Mouse (Mus musculus): ENCODE measurements around the gene Gm42791. TPM values are rescaled to one million over a fixed set of nuclear protein-coding genes. Genes with fewer than 3 reads are reported as not detected.

The Gm42791 gene
- polyA plus RNA-seq, 1 experiment: 0.78 TPM

DNA sequence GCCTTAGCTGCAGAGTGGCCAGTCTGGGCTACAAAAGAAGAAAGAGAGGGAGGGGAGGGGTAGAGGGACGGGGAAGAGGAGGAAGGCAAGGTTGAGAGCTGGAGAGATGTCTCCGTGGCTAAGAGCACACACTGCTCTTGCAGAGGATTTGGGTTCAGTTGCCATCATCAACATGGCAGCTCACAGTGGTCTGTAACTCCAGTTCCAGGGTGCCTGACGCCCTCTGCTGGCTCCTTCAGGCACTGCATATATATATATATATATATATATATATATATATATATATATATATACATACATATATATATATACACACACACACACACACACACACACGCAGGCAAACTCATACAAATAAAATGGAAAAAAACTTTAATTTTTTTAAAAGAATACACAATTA is 47.5 kb downstream of the Gm42791 start:
- H3K4me1 ChIP-seq (ENCODE audit: control insufficient read depth, insufficient read depth, low read length): no peaks in the 10 kb centered on the region
- TF ChIP-seq POLR2A (IDR thresholded peaks at IDR 0.05; ENCODE audit: borderline replicate concordance, low read depth, low read length) (no peak), CTCF (IDR thresholded peaks at IDR 0.05; ENCODE audit: low read depth, low read length) (no peak)
- no peak overlapping the region for H3K27ac ChIP-seq (ENCODE audit: insufficient read depth, low read depth, low read length)
- no peak overlapping the region for H3K4me3 ChIP-seq (ENCODE audit: insufficient read depth, low read length)

DNA sequence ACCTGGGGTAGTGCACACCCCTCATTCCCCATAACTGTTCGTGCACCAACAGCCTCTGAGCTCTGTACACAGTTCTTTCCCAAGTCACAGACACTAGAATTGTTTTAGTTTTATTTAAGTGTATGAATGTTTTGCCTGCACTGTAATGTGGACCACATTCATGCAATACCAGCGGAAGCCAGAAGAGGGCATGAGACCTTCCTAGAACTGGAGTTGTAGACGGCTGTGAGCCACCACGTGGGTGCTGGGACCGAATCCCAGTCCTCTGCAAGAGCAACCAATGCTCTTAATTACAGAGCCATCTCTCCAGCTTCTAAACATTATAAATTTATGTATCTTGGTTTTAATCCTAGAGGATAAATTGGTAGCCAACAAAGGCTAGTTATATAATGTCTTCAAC is 48.2 kb downstream of the Gm42791 start:
- TF ChIP-seq CTCF (IDR thresholded peaks at IDR 0.05; ENCODE audit: low read depth, low read length) (peak; percentile 49), POLR2A (IDR thresholded peaks at IDR 0.05; ENCODE audit: borderline replicate concordance, low read depth, low read length) (no peak)

DNA sequence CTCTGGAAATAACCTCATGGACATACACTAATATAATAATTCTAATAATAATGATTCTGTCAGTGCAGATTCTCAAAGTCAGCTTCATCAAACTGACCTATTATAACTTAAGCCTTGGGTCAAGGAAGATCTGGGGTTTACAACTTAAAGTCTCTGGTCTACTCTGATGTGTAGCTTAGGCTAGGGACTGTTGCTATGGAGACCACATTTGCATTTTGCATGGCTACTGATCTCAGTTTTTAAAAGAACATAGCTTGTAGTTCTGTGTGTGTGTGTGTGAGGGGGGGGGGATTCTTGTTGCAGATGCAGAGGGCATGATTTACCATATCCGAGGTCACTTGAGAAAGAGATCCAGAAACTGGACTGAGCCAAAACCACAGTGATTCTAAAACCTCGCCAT is 49.2 kb downstream of the Gm42791 start:
- Histone ChIP-seq H3K27ac (ENCODE audit: insufficient read depth, low read depth, low read length) (no peak overlapping the region), H3K4me3 (ENCODE audit: insufficient read depth, low read length) (no peak overlapping the region), H3K4me1 (ENCODE audit: control insufficient read depth, insufficient read depth, low read length) (no peaks in the 10 kb centered on the region)
- TF ChIP-seq CTCF (IDR thresholded peaks at IDR 0.05; ENCODE audit: low read depth, low read length): no peak
- TF ChIP-seq POLR2A (IDR thresholded peaks at IDR 0.05; ENCODE audit: borderline replicate concordance, low read depth, low read length): no peak

More for the DNA sequence above, 48.2 kb downstream of the Gm42791 start:
- H3K4me3 ChIP-seq (ENCODE audit: insufficient read depth, low read length): no peak overlapping the region
- H3K27ac ChIP-seq (ENCODE audit: insufficient read depth, low read depth, low read length): no peak overlapping the region
- H3K4me1 ChIP-seq (ENCODE audit: control insufficient read depth, insufficient read depth, low read length): no peaks in the 10 kb centered on the region

DNA sequence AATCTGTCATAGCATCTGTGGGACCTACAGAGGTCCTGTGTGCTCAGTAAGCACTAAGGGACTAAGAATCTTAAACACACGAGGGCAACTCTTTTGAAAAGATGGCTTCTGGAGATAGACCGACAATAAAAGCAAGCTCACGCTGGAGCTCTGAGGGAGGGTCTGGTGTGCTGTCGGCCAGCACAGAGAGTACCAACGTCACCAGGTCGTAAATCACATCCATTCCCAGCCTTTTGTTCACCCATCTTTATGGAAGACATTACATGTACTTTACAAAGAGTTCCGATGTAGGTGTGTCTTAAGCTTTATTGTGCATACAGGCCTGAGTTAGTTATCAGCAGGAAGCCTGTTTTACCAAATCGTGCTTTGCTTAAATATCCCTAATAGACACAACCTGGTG is 50.9 kb downstream of the Gm42791 start:
- Histone ChIP-seq H3K27ac (ENCODE audit: insufficient read depth, low read depth, low read length) (no peak overlapping the region), H3K4me1 (ENCODE audit: control insufficient read depth, insufficient read depth, low read length) (no peaks in the 10 kb centered on the region), H3K4me3 (ENCODE audit: insufficient read depth, low read length) (no peak overlapping the region)
- TF ChIP-seq CTCF (IDR thresholded peaks at IDR 0.05; ENCODE audit: low read depth, low read length): no peak
- no peak for TF ChIP-seq POLR2A (IDR thresholded peaks at IDR 0.05; ENCODE audit: borderline replicate concordance, low read depth, low read length)

DNA sequence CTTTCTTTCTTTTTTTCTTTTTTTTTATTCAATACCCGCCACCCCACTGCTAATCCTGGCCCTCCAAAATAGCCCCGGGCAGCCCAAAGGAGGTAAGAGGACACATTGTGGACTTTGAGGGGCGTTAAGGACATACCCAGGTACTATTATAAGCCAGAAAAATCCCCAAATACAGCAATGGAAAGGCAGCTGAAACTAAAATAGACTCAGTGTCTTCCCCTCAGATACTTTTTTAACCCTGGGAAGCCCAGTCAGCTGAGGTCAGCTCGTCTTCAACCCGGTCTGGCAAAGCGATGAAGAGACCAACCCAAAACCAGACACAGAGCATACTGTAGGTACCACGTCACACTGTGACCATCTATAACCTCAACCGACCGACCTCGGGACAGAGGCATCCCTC is 51.5 kb downstream of the Gm42791 start:
- H3K4me1 ChIP-seq (ENCODE audit: control insufficient read depth, insufficient read depth, low read length): no peaks in the 10 kb centered on the region
- no peak overlapping the region for H3K27ac ChIP-seq (ENCODE audit: insufficient read depth, low read depth, low read length)

DNA sequence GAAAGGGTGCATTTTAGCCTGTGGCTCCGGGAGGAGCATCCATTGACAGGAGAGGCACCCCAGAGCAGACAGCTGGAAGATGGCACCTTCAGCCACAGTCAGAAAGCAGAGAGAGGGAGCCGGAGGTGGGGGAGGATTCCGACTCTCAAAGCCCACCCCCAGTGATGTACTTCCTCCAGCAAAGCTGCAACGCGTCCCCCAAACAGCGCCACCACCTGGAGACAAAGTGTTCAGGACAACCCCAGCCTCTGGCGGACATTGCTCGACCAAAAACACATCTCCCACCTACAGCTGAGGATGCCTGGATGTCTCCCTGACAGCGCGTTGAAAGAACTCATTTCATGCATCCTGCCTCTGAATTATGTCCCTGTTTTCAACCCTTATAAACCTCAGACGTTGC is 52.0 kb downstream of the Gm42791 start:
- TF ChIP-seq POLR2A (IDR thresholded peaks at IDR 0.05; ENCODE audit: borderline replicate concordance, low read depth, low read length): no peak
- no peak for TF ChIP-seq CTCF (IDR thresholded peaks at IDR 0.05; ENCODE audit: low read depth, low read length)
- Histone ChIP-seq H3K27ac (ENCODE audit: insufficient read depth, low read depth, low read length) (no peak overlapping the region), H3K4me3 (ENCODE audit: insufficient read depth, low read length) (no peak overlapping the region), H3K4me1 (ENCODE audit: control insufficient read depth, insufficient read depth, low read length) (no peaks in the 10 kb centered on the region)

More for the DNA sequence above, 51.5 kb downstream of the Gm42791 start:
- TF ChIP-seq CTCF (IDR thresholded peaks at IDR 0.05; ENCODE audit: low read depth, low read length): no peak
- TF ChIP-seq POLR2A (IDR thresholded peaks at IDR 0.05; ENCODE audit: borderline replicate concordance, low read depth, low read length): no peak
- no peak overlapping the region for H3K4me3 ChIP-seq (ENCODE audit: insufficient read depth, low read length)

DNA sequence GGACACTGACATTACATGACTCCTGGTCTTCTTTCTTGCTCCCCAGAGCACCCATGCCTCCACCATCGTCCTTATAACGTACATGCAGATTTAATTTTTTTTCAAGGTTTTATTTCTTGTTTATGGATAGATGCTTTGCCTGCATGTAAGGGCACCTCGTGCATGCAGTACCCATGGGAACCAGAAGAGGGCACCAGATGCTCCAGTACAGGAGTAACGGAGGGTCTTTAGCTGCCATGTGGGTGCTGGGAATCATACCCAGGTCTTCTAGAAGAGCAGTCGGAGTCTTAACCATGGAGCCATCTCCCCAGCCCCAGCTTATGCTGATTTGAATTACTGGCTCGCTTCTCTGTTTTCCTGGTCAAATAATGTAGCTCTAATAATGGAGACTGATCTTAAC is 52.6 kb downstream of the Gm42791 start:
- Histone ChIP-seq H3K4me3 (ENCODE audit: insufficient read depth, low read length) (no peak overlapping the region), H3K4me1 (ENCODE audit: control insufficient read depth, insufficient read depth, low read length) (no peaks in the 10 kb centered on the region), H3K27ac (ENCODE audit: insufficient read depth, low read depth, low read length) (no peak overlapping the region)
- TF ChIP-seq CTCF (IDR thresholded peaks at IDR 0.05; ENCODE audit: low read depth, low read length) (peak; percentile 13; the same call in 1 of the 2 replicates), POLR2A (IDR thresholded peaks at IDR 0.05; ENCODE audit: borderline replicate concordance, low read depth, low read length) (no peak)

DNA sequence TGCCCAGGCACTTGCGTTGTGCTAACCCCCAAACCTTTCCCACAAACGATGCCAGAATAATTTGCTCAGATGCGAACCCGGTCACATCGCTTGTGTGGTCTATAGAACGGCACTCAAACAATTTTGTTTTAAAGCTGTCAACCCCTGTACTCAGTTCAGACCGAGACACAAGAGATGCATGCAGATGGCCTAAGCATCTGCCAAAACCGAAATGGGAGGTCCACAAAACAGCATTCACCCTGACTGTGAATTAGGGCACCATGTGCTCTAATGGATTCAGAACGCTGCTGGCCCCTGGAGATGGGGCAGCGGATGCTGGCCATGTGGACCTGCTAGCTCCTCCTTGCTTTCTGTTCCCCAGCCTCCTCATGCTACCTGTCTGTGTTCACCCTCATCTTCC is 53.1 kb downstream of the Gm42791 start:
- TF ChIP-seq POLR2A (IDR thresholded peaks at IDR 0.05; ENCODE audit: borderline replicate concordance, low read depth, low read length): no peak
- TF ChIP-seq CTCF (IDR thresholded peaks at IDR 0.05; ENCODE audit: low read depth, low read length): no peak
- no peak overlapping the region for H3K27ac ChIP-seq (ENCODE audit: insufficient read depth, low read depth, low read length)
- no peak overlapping the region for H3K4me3 ChIP-seq (ENCODE audit: insufficient read depth, low read length)
- no peaks in the 10 kb centered on the region for H3K4me1 ChIP-seq (ENCODE audit: control insufficient read depth, insufficient read depth, low read length)

DNA sequence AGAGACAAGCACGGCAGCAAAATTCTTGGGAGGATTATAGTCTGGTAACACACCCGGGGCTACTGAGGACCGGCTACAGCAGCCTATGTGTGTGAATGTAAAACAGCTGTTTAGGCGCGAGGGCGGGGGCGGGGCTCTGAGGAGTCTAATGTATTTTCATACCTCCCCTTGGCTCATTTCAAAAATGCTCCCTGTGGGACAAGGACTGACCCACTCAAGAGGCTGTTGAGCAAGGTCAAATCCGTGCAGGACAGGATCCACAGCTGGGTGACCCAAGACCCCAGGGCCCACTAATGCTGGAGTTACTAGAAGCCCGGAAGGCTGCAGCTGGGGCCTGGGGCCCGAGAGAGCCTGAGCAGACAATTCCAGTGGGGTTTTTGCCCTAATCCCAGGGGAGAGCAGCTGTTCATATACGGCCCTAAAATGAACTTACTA is 55.0 kb downstream of the Gm42791 start:
- H3K4me3 ChIP-seq (ENCODE audit: insufficient read depth, low read length): no peak overlapping the region
- no peak overlapping the region for H3K27ac ChIP-seq (ENCODE audit: insufficient read depth, low read depth, low read length)
- TF ChIP-seq CTCF (IDR thresholded peaks at IDR 0.05; ENCODE audit: low read depth, low read length) (no peak), POLR2A (IDR thresholded peaks at IDR 0.05; ENCODE audit: borderline replicate concordance, low read depth, low read length) (no peak)
- H3K4me1 ChIP-seq (ENCODE audit: control insufficient read depth, insufficient read depth, low read length): no peaks in the 10 kb centered on the region

DNA sequence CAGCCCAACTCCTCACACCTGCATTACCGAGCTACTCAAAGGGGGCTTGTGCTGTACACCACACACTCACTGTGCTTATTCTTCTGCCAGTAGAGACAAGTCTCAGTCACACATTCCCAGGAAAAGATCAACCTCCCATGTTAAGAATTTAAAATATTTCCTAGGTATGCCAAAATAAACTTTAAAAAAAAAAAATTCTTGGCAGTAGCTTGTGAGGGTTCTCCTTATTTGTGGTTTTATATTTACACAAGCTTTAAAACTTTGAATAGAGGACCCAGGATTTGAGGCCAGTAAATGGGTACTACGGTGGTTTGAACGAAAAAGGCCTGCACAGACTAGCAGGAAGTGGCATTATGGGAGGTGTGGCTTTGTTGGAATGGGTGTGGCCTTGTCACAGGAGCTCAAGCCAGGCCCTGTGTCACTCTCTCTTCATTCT is 58.4 kb downstream of the Gm42791 start:
- no peaks in the 10 kb centered on the region for H3K4me1 ChIP-seq (ENCODE audit: control insufficient read depth, insufficient read depth, low read length)
- no peak for TF ChIP-seq CTCF (IDR thresholded peaks at IDR 0.05; ENCODE audit: low read depth, low read length)
- TF ChIP-seq POLR2A (IDR thresholded peaks at IDR 0.05; ENCODE audit: borderline replicate concordance, low read depth, low read length): no peak
- no peak overlapping the region for H3K4me3 ChIP-seq (ENCODE audit: insufficient read depth, low read length)
- H3K27ac ChIP-seq (ENCODE audit: insufficient read depth, low read depth, low read length): no peak overlapping the region

DNA sequence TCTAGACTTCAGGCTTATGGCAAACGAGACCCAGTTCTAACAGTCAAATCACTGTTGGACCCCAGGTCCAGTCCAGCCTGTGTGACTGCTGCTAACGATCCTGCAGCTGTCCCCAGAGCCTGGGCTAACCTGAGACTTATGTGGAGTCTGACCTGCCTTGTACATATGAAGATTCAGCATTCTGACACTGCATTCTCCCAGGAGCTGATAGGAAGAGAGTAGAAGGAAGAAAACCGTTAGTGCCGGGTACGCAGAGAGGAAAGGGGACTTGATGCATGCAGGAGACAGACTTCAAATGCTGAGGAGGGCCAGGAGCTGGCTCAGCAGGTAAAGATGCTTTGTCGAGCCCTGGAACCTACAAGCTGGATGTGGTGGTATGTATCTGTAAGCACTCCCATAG is 59.1 kb downstream of the Gm42791 start:
- H3K27ac ChIP-seq (ENCODE audit: insufficient read depth, low read depth, low read length): no peak overlapping the region

More for the DNA sequence above, 59.1 kb downstream of the Gm42791 start:
- Histone ChIP-seq H3K4me3 (ENCODE audit: insufficient read depth, low read length) (no peak overlapping the region), H3K4me1 (ENCODE audit: control insufficient read depth, insufficient read depth, low read length) (no peaks in the 10 kb centered on the region)
- TF ChIP-seq POLR2A (IDR thresholded peaks at IDR 0.05; ENCODE audit: borderline replicate concordance, low read depth, low read length) (no peak), CTCF (IDR thresholded peaks at IDR 0.05; ENCODE audit: low read depth, low read length) (no peak)
